Mouse (Mus musculus) G1E (cell line): ENCODE measurements at regions not wholly inside any gene's neighbourhood (a gene's known extent, or its start where the extent isn't known, plus 50 kb on each side); places are given as distances from the start of the nearest gene placed in this dataset.

Source experiments
- CTCF ChIP-seq: IDR thresholded peaks from 2 replicates; pipeline ENCODE4 v1.5.1; 2012; ENCODE audit warnings: low read depth, low read length, inconsistent platforms, mixed read lengths
- GATA1 ChIP-seq: IDR thresholded peaks from 2 replicates; pipeline ENCODE4 v1.6.1; 2012; ENCODE audit warnings: borderline replicate concordance, low read length, inconsistent platforms, mixed read lengths
- GATA2 ChIP-seq: IDR thresholded peaks from 2 replicates; pipeline ENCODE4 v1.6.1; 2012; ENCODE audit warnings: low read depth, low read length, inconsistent platforms, borderline replicate concordance
- TAL1 ChIP-seq: conservative IDR thresholded peaks from 2 replicates; pipeline ENCODE4 v1.6.1; 2012; ENCODE audit warnings: low read depth, low read length, inconsistent platforms, mixed read lengths

DNA sequence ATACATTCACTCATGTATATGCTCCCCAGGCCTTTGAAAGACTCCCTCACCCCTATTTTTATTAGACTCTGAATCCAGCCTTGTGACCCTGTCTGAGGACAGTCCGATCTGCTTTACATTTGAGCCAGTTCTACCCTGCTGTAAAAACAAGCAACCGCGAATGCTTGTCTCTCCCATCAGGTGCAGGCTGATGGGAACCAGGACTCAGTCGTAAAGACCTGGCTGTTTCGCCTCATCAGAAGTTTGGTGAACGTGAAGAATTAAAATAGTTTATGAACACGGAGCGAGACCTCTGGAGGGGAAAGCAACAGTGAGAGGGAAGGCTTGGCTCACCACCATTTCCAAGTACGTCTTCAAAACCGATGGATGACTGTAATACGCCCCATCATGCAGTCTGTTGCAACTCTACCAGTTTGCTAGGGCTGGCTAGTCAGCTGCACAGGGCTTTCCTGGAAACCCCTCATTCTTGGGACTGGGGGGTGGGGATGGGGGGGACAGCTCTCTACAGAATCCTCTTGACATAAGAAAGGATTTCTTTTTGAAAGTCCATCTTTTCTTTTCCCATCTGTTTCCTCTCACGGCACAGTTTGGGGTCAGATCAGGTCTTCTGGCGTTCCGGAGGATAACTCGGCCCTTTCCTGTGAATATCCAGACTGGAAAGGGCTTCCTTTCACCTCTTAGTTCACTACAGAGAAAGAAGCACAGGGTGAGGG, 366.8 kb upstream of the Jarid2 start:
- TF ChIP-seq CTCF (no peak), GATA1 (no peak), TAL1 (no peak), GATA2 (no peak)
